Mouse (Mus musculus) intestine, embryonic 16.5 days (tissue): Measurements from ENCODE around the gene Klhl41. TPM values are rescaled to one million over a fixed set of nuclear protein-coding genes. Genes with fewer than 3 reads are reported as not detected.
"Not testable (repeated sequence)": the region's sequence is repeated elsewhere in the genome, so short reads cannot be mapped to it uniquely, and the experiment has no call there.

ENCODE experiments used
- ATAC-seq: fragments of 200-750 bp; cut with Nextera tagmentation; 2 replicates; pipeline ENCODE4 v1.8.0; 2017; ENCODE audit warnings: moderate TSS enrichment, moderate library complexity
- H3K27ac ChIP-seq: fragments of 300-500 bp; sonication (generic); 2 replicates; pipeline ENCODE4 v1.5.1; 2014; ENCODE audit warnings: mild to moderate bottlenecking, low read length
- H3K27me3 ChIP-seq: fragments of 300-500 bp; sonication (generic); replicated peaks from 2 replicates; pipeline ENCODE4 v1.6.1; 2014; ENCODE audit warnings: low read length, control low read depth, mixed read lengths; ENCODE audit not compliant: control insufficient read depth, insufficient read depth
- H3K36me3 ChIP-seq: fragments of 300-500 bp; sonication (generic); 2 replicates; pipeline ENCODE4 v1.6.1; 2014; ENCODE audit warnings: low read length, control low read depth; ENCODE audit not compliant: control insufficient read depth, insufficient read depth
- H3K4me1 ChIP-seq: fragments of 300-500 bp; sonication (generic); 2 replicates; pipeline ENCODE4 v1.6.1; 2014; ENCODE audit warnings: low read length, control low read depth, mixed read lengths; ENCODE audit not compliant: control insufficient read depth, insufficient read depth
- H3K4me2 ChIP-seq: fragments of 300-500 bp; sonication (generic); 2 replicates; pipeline ENCODE4 v1.6.1; 2014; ENCODE audit warnings: low read depth, low read length, control low read depth
- H3K4me3 ChIP-seq: fragments of 300-500 bp; sonication (generic); 2 replicates; pipeline ENCODE4 v1.5.1; 2014; ENCODE audit warnings: mild to moderate bottlenecking, low read length
- H3K9ac ChIP-seq: fragments of 300-500 bp; sonication (generic); 2 replicates; pipeline ENCODE4 v1.6.1; 2014; ENCODE audit warnings: low read depth, low read length
- H3K9me3 ChIP-seq: fragments of 300-500 bp; sonication (generic); 2 replicates; pipeline ENCODE4 v1.6.1; 2016; ENCODE audit warnings: low read length, control low read depth; ENCODE audit not compliant: control insufficient read depth
- WGBS: fragments of 180-500 bp; shearing (Covaris S2); extraction: QIAGEN DNeasy Blood & Tissue Kit; methylation state at CpG from one replicate; pipeline ENCODE4 v1.1.7; 2014; 5-methylcytosine and 5-hydroxymethylcytosine counted together
- polyA plus RNA-seq: library from polyadenylated mRNA; unstranded; fragments of >200 nt; fragmentation: Nextera tagmentation; extraction: Ambion mirVana; gene quantifications from 2 replicates; pipeline ENCODE4 v1.2.1, GENCODE M21; 2015

Klhl41 gene
- 0.16 and 0.18 TPM in 2 replicates for polyA plus RNA-seq

DNA sequence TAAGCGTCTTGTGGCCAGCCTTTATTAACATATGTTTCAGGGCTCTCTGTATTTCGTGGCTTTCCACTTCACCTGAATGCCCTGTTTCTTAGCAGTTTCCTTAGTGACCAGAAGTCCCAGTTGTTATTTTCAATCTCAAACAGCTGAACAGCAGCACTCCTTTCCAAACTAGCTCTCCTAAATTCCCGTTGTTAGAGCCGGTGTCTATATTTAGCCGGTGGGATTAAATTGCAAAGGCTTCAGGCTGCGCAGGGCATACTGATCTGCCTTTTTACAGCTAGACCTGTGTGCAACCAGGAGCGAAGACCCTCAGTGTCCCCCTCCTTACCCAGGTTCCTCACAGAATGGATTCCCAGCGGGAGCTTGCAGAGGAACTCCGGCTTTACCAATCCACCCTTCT is at the start of gene Klhl41:
Gene Klhl41, plus strand, starts transcription at position 268 of the 400 bp plus-strand sequence.
- Histone ChIP-seq H3K4me2 (no peak within 1 kb of the TSS), H3K4me3 (no peak within 1 kb of the TSS), H3K4me1 (no peaks in the 10 kb centered on the region), H3K27me3 (no peaks in the 10 kb centered on the region), H3K27ac (no peak within 1 kb of the TSS), H3K9me3 (no peaks in the 10 kb centered on the region), H3K36me3 (no peaks in the 10 kb centered on the region), H3K9ac (no peak within 1 kb of the TSS)
- 86% methylated on average over 9 of the region's 9 CpGs for WGBS
- ATAC-seq, result no peak

DNA sequence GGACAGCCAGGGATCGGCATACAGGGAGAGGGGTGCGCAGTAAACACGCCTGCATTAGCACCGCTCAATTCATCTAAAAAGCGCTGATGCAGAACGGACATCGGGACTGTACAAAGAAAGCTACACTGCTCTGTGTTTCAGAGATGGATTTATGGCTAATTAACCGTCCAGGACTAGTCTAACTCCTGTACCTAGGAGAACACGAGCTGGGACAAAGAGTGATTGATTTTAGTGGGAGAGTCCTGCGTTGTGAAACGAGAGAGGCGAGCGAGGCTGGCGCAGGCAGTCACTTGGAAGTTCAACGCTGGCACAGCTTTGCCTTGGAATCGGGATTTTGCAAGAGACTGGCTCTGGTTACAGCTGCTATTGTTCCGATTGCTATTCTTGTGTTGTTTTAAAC is 40.7 kb upstream of the Klhl41 start:
- Histone ChIP-seq H3K4me1 (no peaks in the 10 kb centered on the region), H3K9me3 (no peaks in the 10 kb centered on the region), H3K27me3 (no peaks in the 10 kb centered on the region), H3K27ac (no peak overlapping the region), H3K36me3 (no peaks in the 10 kb centered on the region), H3K9ac (no peak overlapping the region), H3K4me2 (no peak overlapping the region), H3K4me3 (no peak overlapping the region)
- WGBS, result 65% methylated on average over 17 of the region's 17 CpGs
- ATAC-seq, result no peak

DNA sequence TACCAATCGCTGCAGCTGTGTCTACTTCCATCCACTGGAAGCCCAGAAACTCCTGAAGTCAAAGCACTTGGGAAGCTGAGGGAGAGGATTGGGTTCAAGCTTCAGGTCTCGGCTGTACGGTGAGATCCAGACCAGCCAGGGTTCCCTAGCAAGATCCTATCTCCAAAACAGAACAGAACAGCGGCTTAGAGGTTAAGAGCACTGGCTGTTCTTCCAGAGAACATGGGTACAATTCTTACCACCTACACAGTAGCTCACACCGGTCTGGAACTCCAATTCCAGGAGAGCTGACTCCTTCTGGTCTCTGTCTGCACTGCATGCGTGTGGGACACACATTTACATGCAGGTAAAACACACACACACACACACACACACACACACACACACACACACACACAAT is 40.0 kb upstream of the Klhl41 start:
- no peaks in the 10 kb centered on the region for H3K4me1 ChIP-seq
- no peak for ATAC-seq
- WGBS, result 83% methylated on average over 6 of the region's 6 CpGs
- H3K9me3 ChIP-seq, result no peaks in the 10 kb centered on the region
- H3K27ac ChIP-seq, result no peak overlapping the region
- H3K4me3 ChIP-seq, result no peak overlapping the region
- no peak overlapping the region for H3K4me2 ChIP-seq
- H3K36me3 ChIP-seq, result no peaks in the 10 kb centered on the region
- H3K9ac ChIP-seq, result no peak overlapping the region
- H3K27me3 ChIP-seq, result no peaks in the 10 kb centered on the region

DNA sequence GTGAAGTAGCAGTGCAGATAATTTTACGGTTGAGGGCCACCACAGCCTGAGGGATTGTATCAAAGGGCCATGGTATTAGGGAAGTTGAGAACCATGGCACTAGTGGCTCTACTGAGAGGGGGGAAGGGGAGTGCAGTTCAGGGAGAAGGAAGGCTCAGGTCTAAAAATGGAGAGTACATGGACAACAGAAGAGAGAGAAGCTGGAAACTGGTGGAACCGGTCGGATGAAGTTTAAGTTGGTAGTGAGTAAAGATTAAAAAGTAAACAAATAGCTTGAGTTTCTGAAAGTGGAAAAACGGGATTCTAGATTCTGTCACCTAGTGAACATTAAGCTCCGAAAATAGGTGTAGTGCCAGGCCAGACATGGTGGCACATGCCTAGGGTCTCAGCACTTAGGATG is 39.1 kb upstream of the Klhl41 start:
- 68% methylated on average over 5 of the region's 5 CpGs for WGBS
- Histone ChIP-seq H3K4me3 (no peak overlapping the region), H3K36me3 (no peaks in the 10 kb centered on the region), H3K9ac (no peak overlapping the region), H3K4me1 (no peaks in the 10 kb centered on the region), H3K27ac (no peak overlapping the region), H3K27me3 (no peaks in the 10 kb centered on the region), H3K4me2 (no peak overlapping the region), H3K9me3 (no peaks in the 10 kb centered on the region)
- ATAC-seq, result peak; percentile 43; the same call in 1 of the 2 replicates

DNA sequence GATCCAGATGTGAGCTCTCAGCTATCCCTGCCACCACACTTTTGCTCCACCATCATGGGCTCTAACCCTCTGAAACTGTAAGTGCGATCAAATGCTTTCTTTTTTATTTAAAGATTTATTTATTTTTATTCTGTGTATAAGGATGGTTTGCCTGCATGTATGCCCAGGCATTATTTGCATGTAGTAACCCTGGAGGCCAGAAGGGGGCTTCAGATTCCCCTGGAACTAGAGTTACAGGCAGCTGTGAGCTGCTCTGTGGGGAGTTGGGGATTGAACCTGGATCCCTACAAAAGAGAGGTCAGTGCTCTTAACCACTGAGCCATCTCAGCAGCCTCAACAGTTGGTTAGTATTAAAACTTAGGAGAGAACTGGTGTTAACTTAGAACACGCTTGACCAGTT is 38.5 kb upstream of the Klhl41 start:
- Histone ChIP-seq H3K27ac (no peak overlapping the region), H3K4me3 (no peak overlapping the region), H3K4me2 (no peak overlapping the region), H3K36me3 (no peaks in the 10 kb centered on the region), H3K9me3 (no peaks in the 10 kb centered on the region), H3K27me3 (no peaks in the 10 kb centered on the region), H3K9ac (no peak overlapping the region), H3K4me1 (no peaks in the 10 kb centered on the region)
- no peak for ATAC-seq
- WGBS, result 85% methylated on average over 2 of the region's 2 CpGs

DNA sequence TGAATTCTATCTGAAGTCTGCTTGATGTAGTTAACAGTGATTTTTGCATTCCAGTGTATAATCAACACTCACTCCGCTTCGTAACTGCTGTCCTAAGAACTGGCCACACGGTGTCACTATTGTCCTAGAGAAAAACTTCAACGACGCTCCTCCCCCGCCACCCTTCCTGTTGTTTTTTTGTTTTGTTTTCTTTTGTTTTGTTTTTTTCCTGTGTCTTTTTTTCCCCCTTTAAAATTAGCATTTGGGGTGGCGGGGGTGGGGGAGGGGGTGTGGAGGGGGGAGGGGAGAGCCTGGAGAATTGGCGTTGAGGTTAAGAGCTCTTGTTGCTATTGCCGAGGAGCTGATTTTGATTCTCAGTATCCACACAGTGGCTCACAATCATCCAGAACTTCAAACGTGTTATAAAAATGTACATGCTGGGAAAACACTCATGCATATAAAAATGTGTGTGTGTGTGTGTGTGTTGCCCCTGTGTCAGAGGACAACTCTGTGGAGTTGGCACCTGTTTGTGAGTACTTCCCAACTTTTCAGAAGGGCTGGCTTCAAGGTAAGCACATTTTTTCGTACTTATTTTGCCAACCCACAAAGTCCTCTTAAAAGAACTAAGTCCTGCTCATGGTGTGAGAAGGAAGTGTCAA is 34.7 kb upstream of the Klhl41 start:
- peak overlapping the region; percentile 41 for H3K4me3 ChIP-seq
- peak overlapping the region; percentile 42; the same call in 1 of the 2 replicates for H3K4me2 ChIP-seq
- peak overlapping the region; percentile 49 for H3K9ac ChIP-seq
- H3K36me3 ChIP-seq, result no peaks in the 10 kb centered on the region
- H3K27me3 ChIP-seq, result no peaks in the 10 kb centered on the region
- no peak overlapping the region for H3K27ac ChIP-seq
- no peaks in the 10 kb centered on the region for H3K4me1 ChIP-seq
- WGBS, result 10% methylated on average over 11 of the region's 11 CpGs
- ATAC-seq, result 0 out of 2 replicates have a peak, but pooled peaks have one; percentile 44
- H3K9me3 ChIP-seq, result no peaks in the 10 kb centered on the region

DNA sequence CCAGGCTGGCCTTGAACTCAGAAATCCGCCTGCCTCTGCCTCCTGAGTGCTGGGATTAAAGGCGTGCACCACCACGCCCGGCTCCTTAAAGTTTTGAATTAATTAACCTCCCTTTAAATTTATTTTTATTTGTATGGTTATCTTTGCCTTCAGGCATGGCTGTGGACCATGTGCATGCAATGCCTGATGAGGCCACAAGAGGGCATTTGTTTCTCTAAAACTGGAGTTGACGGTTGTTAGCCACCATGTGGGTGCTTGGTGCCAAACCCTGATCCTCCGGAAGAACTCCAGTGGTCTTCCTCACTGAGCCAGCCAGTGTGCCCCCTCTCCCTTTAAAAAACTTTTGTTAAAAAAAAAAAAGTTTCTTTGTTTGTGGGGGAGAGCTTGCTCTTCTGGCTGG is 34.1 kb upstream of the Klhl41 start:
- no peak for ATAC-seq

DNA sequence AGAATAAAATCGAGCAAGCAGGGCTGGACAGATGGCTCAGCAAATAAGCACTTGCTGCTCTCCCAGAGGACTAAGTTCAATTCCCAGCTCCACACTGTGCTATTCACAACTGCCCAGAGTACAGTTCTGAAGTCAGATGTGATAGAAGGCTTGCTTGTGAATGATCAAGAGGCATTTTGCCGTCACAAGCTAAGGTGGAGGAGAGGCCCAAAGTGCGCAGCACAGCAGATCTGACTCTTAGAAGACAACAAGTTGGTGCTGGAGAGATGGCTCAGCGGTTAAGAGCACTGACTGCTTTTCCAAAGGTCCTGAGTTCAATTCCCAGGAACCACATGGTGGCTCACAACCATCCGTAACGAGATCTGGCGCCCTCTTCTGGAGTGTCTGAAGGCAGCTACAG is 31.9 kb upstream of the Klhl41 start:
- H3K4me1 ChIP-seq, H3K27ac ChIP-seq, H3K27me3 ChIP-seq, H3K9ac ChIP-seq, H3K9me3 ChIP-seq, H3K4me2 ChIP-seq, H3K36me3 ChIP-seq, H3K4me3 ChIP-seq, ATAC-seq: not testable (repeated sequence)
- 80% methylated on average over 7 of the region's 7 CpGs for WGBS

More for the DNA sequence above, 34.1 kb upstream of the Klhl41 start:
- Histone ChIP-seq H3K9ac (no peak overlapping the region), H3K9me3 (no peaks in the 10 kb centered on the region), H3K27me3 (no peaks in the 10 kb centered on the region), H3K4me2 (no peak overlapping the region), H3K4me1 (no peaks in the 10 kb centered on the region), H3K4me3 (no peak overlapping the region), H3K27ac (no peak overlapping the region), H3K36me3 (no peaks in the 10 kb centered on the region)
- 78% methylated on average over 6 of the region's 6 CpGs for WGBS

DNA sequence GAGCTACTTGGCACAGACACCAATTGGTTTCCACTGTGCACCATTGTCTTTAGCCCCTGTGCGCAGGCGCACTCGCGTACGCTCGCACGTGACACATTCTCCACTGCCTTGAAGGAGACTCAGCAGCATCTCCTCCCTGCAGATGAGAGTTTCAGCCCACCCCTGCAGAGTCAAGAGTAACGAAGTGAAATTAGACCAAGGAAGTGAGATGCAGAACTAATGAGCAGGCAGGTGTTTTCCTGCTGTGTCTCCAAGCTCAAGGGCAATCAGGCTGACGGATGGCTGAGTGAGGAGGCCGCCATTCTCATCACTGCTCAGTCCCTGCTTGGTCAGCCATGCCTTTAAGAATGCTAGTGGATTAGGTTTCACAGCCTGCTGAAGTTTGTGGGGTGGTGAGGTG is 29.8 kb upstream of the Klhl41 start:
- Histone ChIP-seq H3K36me3 (no peaks in the 10 kb centered on the region), H3K4me1 (no peaks in the 10 kb centered on the region), H3K27me3 (no peaks in the 10 kb centered on the region), H3K9me3 (no peaks in the 10 kb centered on the region), H3K4me2 (no peak overlapping the region), H3K9ac (no peak overlapping the region), H3K27ac (no peak overlapping the region), H3K4me3 (no peak overlapping the region)
- 54% methylated on average over 10 of the region's 10 CpGs for WGBS
- no peak for ATAC-seq
